Mouse (Mus musculus) erythroblast, embryonic 14.5 days (primary cell): ENCODE data around the gene Apobec1. TPM values are rescaled to one million over a fixed set of nuclear protein-coding genes. Genes with fewer than 3 reads are reported as not detected.

Experiments used
- H3K27me3 ChIP-seq: 2 replicates; pipeline ENCODE4 v1.6.1; 2012; ENCODE audit warnings: inconsistent platforms; ENCODE audit not compliant: control insufficient read depth
- H3K36me3 ChIP-seq: 2 replicates; pipeline ENCODE4 v1.6.1; 2012; ENCODE audit warnings: mild to moderate bottlenecking, inconsistent platforms; ENCODE audit not compliant: control insufficient read depth
- H3K4me1 ChIP-seq: 2 replicates; pipeline ENCODE4 v1.6.1; 2012; ENCODE audit warnings: inconsistent platforms; ENCODE audit not compliant: control insufficient read depth
- H3K4me3 ChIP-seq: replicated peaks from 2 replicates; pipeline ENCODE3; 2012; ENCODE audit warnings: moderate library complexity, mild to moderate bottlenecking, inconsistent platforms
- H3K9me3 ChIP-seq: 2 replicates; pipeline ENCODE4 v1.6.1; 2012; ENCODE audit warnings: low read length, inconsistent platforms, mixed read lengths; ENCODE audit not compliant: control insufficient read depth
- GATA1 ChIP-seq: IDR thresholded peaks from 2 replicates; pipeline ENCODE4 v1.6.1; 2012; ENCODE audit warnings: low read length, inconsistent platforms, mixed read lengths
- TAL1 ChIP-seq: IDR thresholded peaks from 3 replicates; pipeline ENCODE4 v1.6.1; 2012; ENCODE audit warnings: low read length, inconsistent platforms, mixed read lengths
- polyA plus RNA-seq: library from polyadenylated mRNA; stranded (reverse); fragments of >175 nt; gene quantifications from 2 replicates; pipeline ENCODE4 v1.2.3, GENCODE M21; 2012

Apobec1 gene
- polyA plus RNA-seq, 1 experiment = not detected

GRCm38 (mm10) chr6:122607700-122608099 is 5.5 kb upstream of the Apobec1 start:
- Histone ChIP-seq H3K4me3 (no peak overlapping the region), H3K36me3 (no peaks in the 10 kb centered on the region), H3K4me1 (peaks cover 23% of the 10 kb centered on the region), H3K9me3 (no peaks in the 10 kb centered on the region), H3K27me3 (no peaks in the 10 kb centered on the region)
- TF ChIP-seq GATA1 = no peak
- TF ChIP-seq TAL1 = no peak

- H3K27me3 ChIP-seq = no peaks in the 10 kb centered on the region
- no peaks in the 10 kb centered on the region for H3K36me3 ChIP-seq
Measured at GRCm38 (mm10) chr6:122606661-122607060, 4.4 kb upstream of the Apobec1 start.

GRCm38 (mm10) chr6:122605483-122605882 is 3.2 kb upstream of the Apobec1 start:
- no peak for TF ChIP-seq GATA1
- no peak for TF ChIP-seq TAL1
- H3K36me3 ChIP-seq = no peaks in the 10 kb centered on the region
- H3K27me3 ChIP-seq = no peaks in the 10 kb centered on the region

More at GRCm38 (mm10) chr6:122606661-122607060, 4.4 kb upstream of the Apobec1 start:
- no peaks in the 10 kb centered on the region for H3K9me3 ChIP-seq
- peaks cover 27% of the 10 kb centered on the region for H3K4me1 ChIP-seq
- TF ChIP-seq TAL1 (no peak), GATA1 (no peak)
- H3K4me3 ChIP-seq = no peak overlapping the region

GRCm38 (mm10) chr6:122604260-122604659 is 2.0 kb upstream of the Apobec1 start:
- H3K27me3 ChIP-seq = no peaks in the 10 kb centered on the region
- H3K9me3 ChIP-seq = no peaks in the 10 kb centered on the region
- peaks cover 12% of the 10 kb centered on the region for H3K4me1 ChIP-seq
- no peak overlapping the region for H3K4me3 ChIP-seq
- TF ChIP-seq GATA1 (no peak), TAL1 (no peak)
- H3K36me3 ChIP-seq = no peaks in the 10 kb centered on the region

More at GRCm38 (mm10) chr6:122605483-122605882, 3.2 kb upstream of the Apobec1 start:
- no peaks in the 10 kb centered on the region for H3K9me3 ChIP-seq
- H3K4me1 ChIP-seq = peaks cover 24% of the 10 kb centered on the region
- no peak overlapping the region for H3K4me3 ChIP-seq

- Histone ChIP-seq H3K4me3 (peak overlapping the region; percentile 74), H3K4me1 (peaks cover 8% of the 10 kb centered on the region), H3K36me3 (no peaks in the 10 kb centered on the region), H3K9me3 (no peaks in the 10 kb centered on the region), H3K27me3 (no peaks in the 10 kb centered on the region)
- TF ChIP-seq GATA1 (no peak), TAL1 (no peak)
Measured at GRCm38 (mm10) chr6:122602992-122603322, 713 bp upstream of the Apobec1 start.

- no peak for TF ChIP-seq GATA1
- no peak for TF ChIP-seq TAL1
- H3K27me3 ChIP-seq = no peaks in the 10 kb centered on the region
- no peaks in the 10 kb centered on the region for H3K9me3 ChIP-seq
- H3K36me3 ChIP-seq = no peaks in the 10 kb centered on the region
- H3K4me3 ChIP-seq = peak overlapping the region; percentile 74
- H3K4me1 ChIP-seq = peaks cover 9% of the 10 kb centered on the region
Measured at GRCm38 (mm10) chr6:122601615-122602014, 629 bp downstream of the Apobec1 start.

- H3K36me3 ChIP-seq = no peaks in the 10 kb centered on the region
- TF ChIP-seq TAL1 (no peak), GATA1 (no peak)
- H3K4me3 ChIP-seq = no peak overlapping the region
- peaks cover 10% of the 10 kb centered on the region for H3K4me1 ChIP-seq
- H3K9me3 ChIP-seq = no peaks in the 10 kb centered on the region
- no peaks in the 10 kb centered on the region for H3K27me3 ChIP-seq
Measured at GRCm38 (mm10) chr6:122601031-122601430, 1.2 kb downstream of the Apobec1 start.

GRCm38 (mm10) chr6:122600066-122600646 is 2.1 kb downstream of the Apobec1 start:
- Histone ChIP-seq H3K9me3 (no peaks in the 10 kb centered on the region), H3K36me3 (no peaks in the 10 kb centered on the region), H3K27me3 (no peaks in the 10 kb centered on the region), H3K4me1 (peaks cover 10% of the 10 kb centered on the region), H3K4me3 (no peak overlapping the region)
- TF ChIP-seq TAL1 (no peak), GATA1 (no peak)

- Histone ChIP-seq H3K4me3 (no peak overlapping the region), H3K27me3 (no peaks in the 10 kb centered on the region), H3K36me3 (no peaks in the 10 kb centered on the region), H3K4me1 (peaks cover 10% of the 10 kb centered on the region), H3K9me3 (no peaks in the 10 kb centered on the region)
- TF ChIP-seq TAL1 = no peak
- TF ChIP-seq GATA1 = no peak
Measured at GRCm38 (mm10) chr6:122599054-122599737, 3.0 kb downstream of the Apobec1 start.

- Histone ChIP-seq H3K9me3 (no peaks in the 10 kb centered on the region), H3K4me3 (no peak overlapping the region), H3K27me3 (no peaks in the 10 kb centered on the region), H3K4me1 (peaks cover 10% of the 10 kb centered on the region), H3K36me3 (no peaks in the 10 kb centered on the region)
- TF ChIP-seq TAL1 (no peak), GATA1 (no peak)
Measured at GRCm38 (mm10) chr6:122598436-122598835, 3.8 kb downstream of the Apobec1 start.
